Mouse (Mus musculus) bone marrow macrophage, adult 2 months (primary cell): ENCODE measurements around the gene Tmem56.

Source experiments
- CTCF ChIP-seq: IDR thresholded peaks from 2 replicates; pipeline ENCODE4 v1.5.1; 2012; ENCODE audit warnings: low read depth, mild to moderate bottlenecking, low read length, moderate library complexity
- POLR2A ChIP-seq: IDR thresholded peaks from 2 replicates; pipeline ENCODE4 v1.6.1; 2012; ENCODE audit warnings: mild to moderate bottlenecking, low read depth, low read length, borderline replicate concordance

GRCm38 (mm10) chr3:121250048-121250447 is 32.9 kb downstream of the Tmem56 start:
- TF ChIP-seq POLR2A (no peak), CTCF (no peak)
